Mouse (Mus musculus) large intestine, adult 2 months (tissue): ENCODE data around the gene Dnah5. TPM values are rescaled to one million over a fixed set of nuclear protein-coding genes. Genes with fewer than 3 reads are reported as not detected.
A peak's percentile ranks its signal among the peaks of the same experiment; 100 is the strongest.

ENCODE experiments used
- DNase-seq: peaks from one replicate; pipeline ENCODE4 v3.0.0-alpha.2; 2012; ENCODE audit warnings: low read depth, low spot score
- WGBS: fragments of 180-500 bp; shearing (Covaris S2); methylation state at CpG from one replicate; pipeline ENCODE4 v1.1.7; 2018; 5-methylcytosine and 5-hydroxymethylcytosine counted together
- polyA plus RNA-seq: library from polyadenylated mRNA; depleted of rRNA; stranded (reverse); fragments of >200 nt; gene quantifications from 2 replicates; pipeline ENCODE4 v1.2.3, GENCODE M21; 2012

Gene Dnah5
- polyA plus RNA-seq, 1 experiment = 0.05 TPM

DNA sequence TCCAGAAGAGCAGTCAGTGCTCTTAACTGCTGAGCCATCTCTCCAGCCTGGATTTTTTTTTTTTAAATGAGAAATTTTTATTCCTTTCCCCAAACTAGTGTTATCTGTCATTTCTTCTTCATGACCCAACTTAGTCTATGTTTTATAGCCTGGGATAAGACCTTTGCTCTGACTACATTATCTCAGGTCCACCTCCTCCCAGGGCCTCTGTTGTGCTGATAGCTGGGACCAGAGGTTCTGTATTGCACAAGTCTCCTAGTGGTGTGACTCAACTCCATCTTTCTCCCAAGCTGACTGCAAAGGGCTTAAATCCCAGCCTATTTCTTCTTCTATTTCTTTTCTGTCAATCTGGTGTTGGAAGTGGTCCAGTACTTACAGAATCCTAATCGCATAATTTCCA is 56.7 kb downstream of the Dnah5 start:
- no peak for DNase-seq
- WGBS = 68% methylated on average over 1 of the region's 1 CpGs

DNA sequence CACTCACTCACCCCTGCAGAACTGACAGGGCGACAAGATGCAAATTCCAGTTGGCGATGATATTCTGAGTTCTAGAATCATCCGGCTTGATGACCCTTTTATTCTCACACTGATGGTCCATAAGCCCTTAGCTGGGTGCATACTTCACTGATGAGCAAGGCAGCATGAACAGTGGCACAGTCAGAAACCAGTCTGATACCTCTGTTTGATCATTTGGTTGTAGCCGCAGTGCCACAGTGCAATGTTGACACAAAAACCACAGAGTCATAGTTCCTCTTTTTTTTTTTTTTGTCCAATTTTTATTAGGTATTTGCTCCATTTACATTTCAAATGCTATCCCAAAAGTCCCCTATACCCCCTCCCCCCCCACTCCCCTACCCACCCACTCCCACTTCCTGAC is 95.9 kb downstream of the Dnah5 start:
- DNase-seq = no peak
- 84% methylated on average over 4 of the region's 4 CpGs for WGBS

DNA sequence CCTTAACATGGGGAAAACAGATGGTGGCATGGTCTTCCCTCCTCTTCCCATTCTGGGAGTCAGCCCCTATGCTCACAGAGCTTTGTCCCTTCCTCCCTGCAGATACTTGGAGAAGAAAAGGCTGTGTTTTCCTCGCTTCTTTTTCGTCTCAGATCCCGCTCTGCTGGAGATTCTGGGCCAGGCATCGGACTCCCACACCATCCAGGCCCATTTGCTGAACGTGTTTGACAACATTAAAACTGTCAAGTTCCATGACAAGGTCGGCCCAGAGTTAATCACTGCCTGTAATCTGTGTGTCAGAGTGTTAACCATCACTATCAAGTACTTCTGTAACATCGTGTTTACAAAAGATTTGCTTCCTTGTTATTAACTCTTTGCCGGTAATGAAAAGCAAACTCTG is 103.6 kb downstream of the Dnah5 start:
- no peak for DNase-seq
- WGBS = 16% methylated on average over 8 of the region's 8 CpGs

DNA sequence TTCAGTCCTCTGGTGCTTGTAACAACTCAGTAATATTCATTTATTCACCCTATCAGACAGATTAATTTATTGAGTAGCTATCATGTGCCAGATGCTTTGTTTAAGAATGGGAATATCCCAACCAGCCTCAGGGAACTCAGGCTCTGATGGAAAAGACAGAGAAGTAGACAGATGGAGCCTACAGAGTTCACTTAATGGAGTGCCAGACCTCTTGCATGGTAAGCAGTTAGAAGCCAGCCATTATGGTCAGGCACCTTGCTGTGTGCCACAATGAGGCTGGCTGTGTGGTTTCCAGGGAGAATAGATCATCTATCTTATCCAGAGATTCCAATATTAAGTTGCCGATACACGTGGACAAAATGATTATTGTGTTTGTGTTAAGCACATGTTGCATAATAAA is 104.3 kb downstream of the Dnah5 start:
- WGBS = 73% methylated on average over 2 of the region's 2 CpGs
- DNase-seq = no peak

DNA sequence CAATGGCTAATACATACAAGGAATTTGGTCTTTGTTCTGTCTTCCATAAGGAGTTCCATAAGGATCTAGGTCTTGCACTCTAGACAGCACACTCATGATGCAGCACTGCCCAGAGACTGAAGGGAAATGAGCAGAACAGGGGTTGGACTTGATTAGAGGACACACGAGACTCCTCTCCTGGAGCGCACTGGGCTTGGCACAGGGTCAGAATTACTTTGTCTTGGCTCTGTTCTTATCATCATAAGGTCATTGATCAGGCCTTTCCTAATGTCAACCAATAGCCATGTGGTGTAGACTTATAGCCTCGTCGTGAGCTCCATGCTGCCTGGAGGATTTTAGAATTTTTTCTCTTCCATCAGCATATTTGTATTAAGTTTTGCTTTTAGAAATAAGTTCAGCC is 107.0 kb downstream of the Dnah5 start:
- WGBS = 79% methylated on average over 4 of the region's 4 CpGs
- DNase-seq = no peak

DNA sequence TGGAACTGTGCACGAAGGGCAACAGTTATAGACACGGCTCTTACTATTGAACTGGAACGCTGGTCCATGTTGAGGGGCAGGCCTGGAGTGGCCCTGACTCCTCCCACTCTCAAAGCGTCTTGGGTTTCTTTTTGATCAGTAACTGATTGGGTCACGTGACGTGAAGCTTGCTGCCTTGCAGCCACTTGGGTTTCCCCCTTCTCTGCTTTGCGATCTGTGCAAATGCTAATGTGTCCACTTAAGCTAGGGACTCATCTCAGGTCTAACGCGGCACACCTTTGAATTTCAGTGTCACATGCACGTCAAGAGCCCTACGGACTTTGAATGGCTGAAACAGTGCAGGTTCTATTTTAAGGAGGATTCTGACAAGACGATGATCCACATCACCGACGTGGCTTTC is 109.9 kb downstream of the Dnah5 start:
- WGBS = 79% methylated on average over 14 of the region's 14 CpGs
- no peak for DNase-seq

DNA sequence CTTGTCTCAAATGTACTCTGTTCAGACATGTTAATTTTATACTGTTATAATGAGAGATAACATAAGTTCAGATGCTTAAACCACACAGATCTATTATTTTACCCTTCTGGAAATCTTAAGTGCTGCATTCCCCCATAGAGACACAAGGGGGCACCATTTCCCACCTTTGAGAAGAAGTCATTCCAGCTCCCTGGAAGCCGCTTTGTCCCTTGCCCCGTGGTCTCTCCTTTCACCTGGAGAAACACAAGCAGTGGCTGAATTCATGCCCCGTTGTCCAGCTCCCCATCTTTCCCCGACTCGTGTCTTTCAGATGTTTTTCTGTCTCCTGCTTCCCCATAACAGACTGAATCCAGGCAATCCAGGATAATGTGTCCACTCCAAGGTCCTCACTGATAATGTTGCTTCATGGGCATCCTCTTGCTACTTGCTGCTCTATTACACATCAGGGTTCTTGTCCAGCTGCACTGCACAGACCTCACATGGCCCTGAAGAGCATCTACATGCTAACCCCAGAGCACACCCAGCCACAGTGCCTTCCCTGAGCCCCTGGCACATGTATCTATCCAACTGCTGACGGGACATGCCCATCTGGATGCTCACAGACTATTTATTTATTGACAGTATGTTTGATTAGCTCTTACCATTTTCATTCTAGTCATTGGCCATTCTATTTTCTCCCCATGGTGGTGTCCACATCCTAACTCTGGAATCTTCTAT is 112.4 kb downstream of the Dnah5 start:
- no peak for DNase-seq

DNA sequence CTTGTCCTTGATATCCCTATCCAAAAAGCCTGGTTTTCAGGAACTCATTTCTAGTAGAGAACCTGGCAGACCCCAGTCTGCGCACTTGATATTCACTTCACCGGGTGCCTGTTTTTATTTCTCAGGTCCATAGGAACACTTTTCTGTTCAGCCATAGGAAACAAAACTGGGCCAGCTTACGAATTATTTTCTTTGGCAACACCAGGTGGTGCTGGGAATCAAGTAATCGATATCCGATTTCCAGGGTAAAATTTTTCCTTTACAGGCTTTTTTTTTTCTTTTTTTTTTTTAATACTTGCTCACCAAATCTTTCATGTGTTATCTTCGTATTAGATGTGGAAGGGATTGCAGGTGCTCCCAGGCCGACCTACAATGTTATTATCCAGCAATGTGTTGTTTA is 119.0 kb downstream of the Dnah5 start:
- DNase-seq = no peak
- 88% methylated on average over 7 of the region's 7 CpGs for WGBS

More for the DNA sequence above, 112.4 kb downstream of the Dnah5 start:
- WGBS = 23% methylated on average over 6 of the region's 6 CpGs

DNA sequence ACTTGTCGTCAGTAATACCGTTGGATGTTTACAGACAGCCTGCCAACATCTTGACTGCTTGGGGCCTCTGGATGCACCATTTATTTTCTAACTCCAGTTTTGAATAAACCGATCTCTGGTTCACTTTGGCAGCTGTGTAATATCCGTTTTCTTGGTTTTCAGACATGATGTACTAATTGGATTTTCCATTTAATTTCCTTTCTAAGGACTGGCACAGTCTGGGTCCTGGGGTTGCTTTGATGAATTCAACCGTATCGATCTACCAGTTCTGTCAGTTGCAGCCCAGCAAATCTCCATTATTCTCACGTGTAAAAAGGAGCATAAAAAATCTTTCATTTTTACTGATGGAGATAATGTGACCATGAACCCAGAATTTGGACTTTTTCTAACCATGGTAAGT is 123.4 kb downstream of the Dnah5 start:
- no peak for DNase-seq
- WGBS = 69% methylated on average over 7 of the region's 7 CpGs

DNA sequence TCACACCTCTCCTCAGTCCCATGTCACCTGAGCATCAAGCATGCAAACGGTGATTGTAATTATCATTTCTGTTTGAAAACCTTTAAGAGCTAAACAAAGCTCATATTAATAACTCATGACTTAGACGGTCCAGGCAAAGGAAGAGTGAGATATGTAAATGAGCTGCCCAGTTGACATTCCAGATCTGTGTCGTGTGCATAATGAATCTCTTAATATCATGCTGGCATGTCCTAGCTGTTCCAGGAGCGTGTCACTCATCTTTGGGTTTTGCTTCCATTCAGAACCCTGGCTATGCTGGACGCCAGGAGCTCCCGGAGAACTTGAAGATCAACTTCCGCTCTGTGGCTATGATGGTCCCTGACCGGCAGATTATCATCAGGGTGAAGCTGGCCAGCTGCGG is 123.9 kb downstream of the Dnah5 start:
- no peak for DNase-seq
- WGBS = 90% methylated on average over 9 of the region's 9 CpGs

DNA sequence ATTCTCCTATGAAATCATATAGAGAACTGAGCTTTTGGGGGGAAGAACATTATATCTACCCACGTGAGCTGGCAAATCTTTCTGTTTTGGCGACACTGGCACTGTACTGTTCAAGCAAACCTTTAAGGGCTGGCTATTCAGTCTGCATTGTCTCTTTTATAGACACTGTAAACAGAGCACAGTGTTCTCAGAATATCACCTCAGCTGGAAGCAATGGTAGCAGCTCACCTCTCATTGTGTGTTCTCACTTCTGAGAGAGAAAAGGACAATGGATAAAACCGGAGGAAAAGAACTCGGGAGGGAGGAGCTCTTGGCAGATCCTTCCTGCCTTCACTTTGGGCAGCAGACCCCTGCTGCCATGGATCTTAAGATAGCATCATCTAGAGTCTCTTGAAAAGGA is 137.6 kb downstream of the Dnah5 start:
- DNase-seq = no peak
- WGBS = 39% methylated on average over 4 of the region's 4 CpGs

DNA sequence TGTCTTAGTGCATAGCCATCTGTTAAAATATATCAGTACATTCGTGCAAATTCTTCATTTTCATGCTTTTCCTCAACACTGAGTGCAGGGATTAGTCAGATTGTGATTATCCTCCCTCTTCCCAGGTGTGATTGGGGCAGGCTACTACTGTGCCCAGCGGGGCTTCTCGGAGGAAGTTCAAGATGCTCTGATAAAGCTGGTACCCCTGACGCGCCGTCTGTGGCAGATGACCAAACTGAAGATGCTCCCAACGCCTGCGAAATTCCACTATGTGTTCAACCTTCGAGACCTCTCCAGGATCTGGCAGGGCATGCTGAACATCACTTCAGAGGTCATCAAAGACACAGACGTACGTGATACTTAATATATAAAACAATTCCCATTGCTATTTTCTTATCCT is 164.0 kb downstream of the Dnah5 start:
- WGBS = 87% methylated on average over 11 of the region's 11 CpGs
- DNase-seq = no peak

DNA sequence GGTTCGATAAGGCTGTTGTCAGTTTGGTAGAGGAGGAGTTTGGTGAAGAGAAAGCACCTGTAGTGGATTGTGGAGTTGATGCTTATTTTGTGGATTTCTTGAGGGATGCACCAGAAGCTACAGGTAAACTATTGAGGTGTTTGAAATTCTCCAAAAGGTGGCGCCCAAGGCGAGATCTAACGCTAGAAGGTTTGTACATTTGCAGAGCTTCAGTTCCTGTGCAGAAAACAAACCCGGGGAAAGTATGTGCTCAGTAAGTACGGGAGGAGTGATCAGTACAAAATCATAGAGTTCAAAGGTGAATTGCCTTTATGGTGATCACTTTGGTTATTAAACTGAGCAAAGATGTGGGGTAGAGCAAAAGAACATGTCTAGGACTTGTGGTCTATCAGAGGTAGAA is 166.9 kb downstream of the Dnah5 start:
- peak; percentile 54 for DNase-seq
- WGBS = 70% methylated on average over 6 of the region's 6 CpGs

DNA sequence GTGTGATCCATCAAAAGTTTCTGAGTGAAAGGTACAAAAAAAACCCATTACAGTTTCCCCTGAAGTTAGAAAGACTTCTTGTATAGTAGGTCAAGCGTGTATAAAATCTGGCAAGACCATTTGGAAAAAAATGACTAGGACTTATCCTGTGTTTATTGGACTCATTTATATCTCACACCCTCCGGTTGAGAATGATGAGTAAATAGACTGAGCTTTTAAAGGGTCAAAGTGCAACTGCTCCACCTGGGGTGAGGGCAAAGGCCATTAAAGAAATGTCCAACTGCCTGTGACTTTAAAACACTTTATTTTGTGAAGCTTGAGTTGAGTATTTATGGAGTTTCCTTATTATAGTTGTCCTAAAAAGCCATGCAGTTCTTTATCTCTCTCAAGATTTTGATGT is 168.0 kb downstream of the Dnah5 start:
- peak; percentile 59 for DNase-seq
- WGBS = 22% methylated on average over 2 of the region's 2 CpGs

DNA sequence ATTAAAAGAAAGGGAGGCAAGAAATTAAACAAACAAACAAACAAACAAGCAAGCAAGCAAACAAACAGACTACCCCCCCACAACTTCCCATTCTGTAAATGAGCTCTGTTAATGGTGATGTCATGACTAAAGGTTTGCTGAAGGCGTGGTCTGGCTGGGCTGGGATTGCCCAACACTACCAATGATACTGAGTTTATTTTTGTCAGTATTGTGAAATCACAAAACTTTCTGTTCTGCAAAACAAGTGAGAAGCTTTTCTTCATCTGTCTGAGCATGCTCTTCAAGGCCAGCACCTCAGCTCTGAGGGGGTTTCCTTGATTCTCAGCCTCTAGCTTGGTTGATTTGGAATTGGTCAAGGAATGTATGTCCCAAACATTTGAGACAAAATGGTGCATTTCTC is 170.8 kb downstream of the Dnah5 start:
- no peak for DNase-seq
- 64% methylated on average over 1 of the region's 1 CpGs for WGBS

DNA sequence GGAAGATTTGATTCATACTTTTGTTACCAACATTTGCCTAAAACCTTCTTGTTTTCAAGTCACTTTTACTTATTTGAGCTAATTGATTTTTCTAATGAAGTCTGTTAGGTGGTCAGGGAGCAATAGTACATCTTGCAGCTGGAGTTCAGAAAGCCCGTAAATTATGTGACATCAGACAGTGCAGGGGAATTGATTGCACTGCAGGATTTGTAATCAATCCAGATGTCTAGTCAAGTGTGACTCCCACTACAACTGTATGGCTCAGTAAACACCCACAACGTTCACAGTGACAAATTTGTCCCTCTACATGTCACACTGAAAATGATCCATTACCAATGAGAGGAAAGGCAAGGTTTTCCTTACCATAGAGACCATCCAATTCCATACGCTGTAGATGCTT is 177.4 kb downstream of the Dnah5 start:
- no peak for DNase-seq
- 72% methylated on average over 3 of the region's 3 CpGs for WGBS

DNA sequence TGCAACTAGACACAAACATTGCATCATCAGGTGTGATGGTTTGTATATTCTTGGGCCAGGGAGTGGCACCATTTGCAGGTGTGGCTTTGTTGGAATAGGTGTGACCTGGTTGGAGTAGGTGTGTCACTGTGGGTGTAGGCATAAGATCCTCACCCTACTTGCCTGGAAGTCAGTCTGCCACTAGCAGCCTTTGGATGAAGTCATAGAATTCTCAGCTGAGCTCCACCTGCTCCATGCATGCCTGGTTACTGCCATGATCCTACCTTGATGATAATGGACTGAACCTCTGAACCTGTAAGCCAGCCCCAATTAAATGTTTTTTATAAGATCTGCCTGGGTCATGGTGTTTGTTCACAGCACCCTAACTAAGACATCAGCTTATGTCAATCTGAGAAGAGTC is 190.2 kb downstream of the Dnah5 start:
- peak; percentile 10 for DNase-seq

DNA sequence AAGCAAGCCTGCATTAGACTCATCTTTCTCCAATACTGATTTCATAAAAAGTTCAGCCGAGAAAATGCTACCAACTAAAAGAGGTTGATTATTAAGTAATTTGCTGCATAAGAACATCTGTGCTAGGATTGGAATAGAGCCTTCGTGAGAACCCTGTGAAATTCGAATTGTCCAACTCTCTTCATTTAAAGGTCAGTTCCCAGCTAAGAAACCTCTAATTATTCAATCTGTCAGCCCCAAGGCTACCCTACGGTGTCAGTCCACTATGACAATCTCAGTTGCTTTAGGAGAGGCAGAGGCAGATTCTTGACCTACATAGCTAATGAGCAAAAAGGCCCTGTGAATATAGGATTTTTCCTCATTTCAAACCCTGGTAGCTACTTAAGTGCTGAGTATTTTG is 191.9 kb downstream of the Dnah5 start:
- 82% methylated on average over 4 of the region's 4 CpGs for WGBS
- DNase-seq = no peak

DNA sequence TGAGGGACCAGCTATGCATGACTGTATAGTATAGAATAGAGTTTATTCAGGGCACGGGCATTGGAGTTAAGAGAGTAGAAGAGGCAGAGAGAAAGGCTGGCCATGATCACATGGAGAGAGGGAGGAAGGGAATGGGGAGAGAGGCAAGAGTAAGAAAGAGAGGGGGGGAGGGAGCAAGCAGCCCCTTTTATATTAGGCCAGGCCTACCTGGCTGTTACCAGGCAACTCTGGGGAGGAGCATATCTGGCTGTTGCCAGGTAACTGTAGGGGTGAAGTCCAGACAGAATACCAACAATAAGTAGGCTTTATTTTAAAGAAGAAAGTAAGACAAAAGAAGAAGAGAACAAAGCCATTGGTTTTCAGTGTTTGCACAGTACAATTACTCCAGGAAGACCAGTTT is 194.9 kb downstream of the Dnah5 start:
- 68% methylated on average over 1 of the region's 1 CpGs for WGBS
- DNase-seq = no peak

DNA sequence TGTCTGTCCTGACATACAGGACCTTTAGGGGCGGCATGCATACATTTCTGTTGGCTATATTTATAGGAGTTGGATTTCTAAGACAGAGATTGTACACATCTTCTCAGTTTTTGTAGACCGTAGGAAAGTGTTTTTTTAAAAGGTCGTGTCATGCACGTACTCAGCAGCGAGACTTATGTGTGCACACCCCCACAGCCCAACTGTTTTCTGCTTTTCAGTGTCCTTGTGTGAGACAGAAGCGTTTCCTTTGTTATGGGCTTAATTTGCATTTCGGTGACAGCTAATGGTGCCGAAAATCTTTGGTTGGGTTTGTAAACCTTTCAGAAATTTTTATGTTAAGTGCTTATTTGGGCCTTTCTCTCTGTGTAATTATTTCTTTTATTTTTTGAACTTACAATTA is 195.7 kb downstream of the Dnah5 start:
- 81% methylated on average over 8 of the region's 8 CpGs for WGBS
- DNase-seq = no peak

DNA sequence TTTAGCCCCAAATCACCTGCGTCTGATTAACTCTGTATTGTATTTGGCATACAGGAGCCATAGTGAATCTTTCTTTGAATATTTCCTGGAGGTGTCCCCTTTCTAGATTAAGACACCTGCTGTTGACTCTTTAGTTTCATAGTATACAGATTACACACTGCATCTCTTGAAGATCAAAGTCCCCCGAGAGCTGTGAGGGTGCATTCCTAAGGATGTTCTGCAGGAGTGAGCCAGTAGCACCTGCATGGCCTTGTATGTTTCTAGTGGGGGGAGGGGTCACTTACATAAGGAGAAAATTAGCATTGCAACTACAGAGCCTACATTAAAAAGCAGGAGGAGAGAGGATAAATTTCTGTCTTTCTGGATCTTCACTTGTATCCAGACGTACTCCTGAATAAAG is 201.1 kb downstream of the Dnah5 start:
- WGBS = 28% methylated on average over 3 of the region's 3 CpGs
- DNase-seq = peak; percentile 4

DNA sequence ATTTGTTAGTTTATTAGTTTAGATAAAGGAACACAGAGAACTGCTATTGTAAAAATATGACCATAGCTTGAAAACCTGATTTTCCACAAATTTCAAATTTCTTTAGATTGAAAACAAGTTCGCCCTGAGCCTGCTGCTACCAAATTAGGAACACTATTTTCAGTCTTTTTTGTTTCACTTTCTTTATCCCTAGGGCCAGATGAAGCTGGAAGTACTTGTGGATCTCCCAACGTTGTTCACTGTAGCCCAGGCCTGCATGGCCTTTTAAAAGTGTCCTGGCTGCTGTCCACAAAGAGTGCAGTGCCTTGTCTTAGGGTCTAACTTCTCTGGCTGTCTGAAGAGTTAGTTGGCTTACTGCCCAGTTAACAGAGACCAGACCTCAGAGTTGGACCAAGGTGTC is 201.6 kb downstream of the Dnah5 start:
- peak; percentile 2 for DNase-seq
- WGBS = 13% methylated on average over 2 of the region's 2 CpGs
